Mouse (Mus musculus) forebrain, embryonic 14.5 days (tissue): ENCODE measurements around the gene Dtnbp1. TPM values are rescaled to one million over a fixed set of nuclear protein-coding genes. Genes with fewer than 3 reads are reported as not detected.

Experiments used
- ATAC-seq: fragments of 200-750 bp; cut with Nextera tagmentation; 2 replicates; pipeline ENCODE4 v1.8.0; 2017; ENCODE audit warnings: mild to moderate bottlenecking, moderate library complexity
- DNase-seq: peaks from one replicate; pipeline ENCODE4 v3.0.0-alpha.2; 2015; ENCODE audit warnings: low spot score
- H3K27ac ChIP-seq: fragments of 300-500 bp; sonication (generic); 2 replicates; pipeline ENCODE4 v1.5.1; 2014; ENCODE audit warnings: low read depth, mild to moderate bottlenecking, control low read depth, low read length, moderate library complexity
- H3K27me3 ChIP-seq: fragments of 300-500 bp; sonication (generic); replicated peaks from 2 replicates; pipeline ENCODE4 v1.6.1; 2014; ENCODE audit warnings: low read length, control low read depth, mixed read lengths; ENCODE audit not compliant: control insufficient read depth, insufficient read depth
- H3K36me3 ChIP-seq: fragments of 300-500 bp; sonication (generic); 2 replicates; pipeline ENCODE4 v1.6.1; 2014; ENCODE audit warnings: low read length, control low read depth; ENCODE audit not compliant: control insufficient read depth, insufficient read depth
- H3K4me1 ChIP-seq: fragments of 300-500 bp; sonication (generic); 2 replicates; pipeline ENCODE4 v1.6.1; 2014; ENCODE audit warnings: antibody characterized with exemption, low read length, control low read depth; ENCODE audit not compliant: control insufficient read depth, insufficient read depth
- H3K4me2 ChIP-seq: fragments of 300-500 bp; sonication (generic); 2 replicates; pipeline ENCODE4 v1.6.1; 2014; ENCODE audit warnings: mild to moderate bottlenecking, control low read depth, low read length
- H3K4me3 ChIP-seq: fragments of 300-500 bp; sonication (generic); 2 replicates; pipeline ENCODE4 v1.5.1; 2014; ENCODE audit warnings: low read depth, low read length, control low read depth
- H3K9ac ChIP-seq: fragments of 300-500 bp; sonication (generic); 2 replicates; pipeline ENCODE4 v1.6.1; 2014; ENCODE audit warnings: mild to moderate bottlenecking, low read length, control low read depth, moderate library complexity
- H3K9me3 ChIP-seq: fragments of 300-500 bp; sonication (generic); replicated peaks from 2 replicates; pipeline ENCODE4 v1.6.1; 2016; ENCODE audit warnings: low read length, control low read depth, mixed read lengths; ENCODE audit not compliant: control insufficient read depth
- whole genome bisulfite sequencing: fragments of 180-500 bp; shearing (Covaris S2); extraction: QIAGEN DNeasy Blood & Tissue Kit; methylation state at CpG from one replicate; pipeline ENCODE4 v1.1.7; 2014; 5-methylcytosine and 5-hydroxymethylcytosine counted together
- polyA plus RNA-seq: library from polyadenylated mRNA; unstranded; fragments of >200 nt; fragmentation: Nextera tagmentation; extraction: Ambion mirVana; gene quantifications from 2 replicates; pipeline ENCODE4 v1.2.1, GENCODE M21; 2014

Dtnbp1 gene
- polyA plus RNA-seq, 1 experiment from 2014 or later = 122 TPM

DNA sequence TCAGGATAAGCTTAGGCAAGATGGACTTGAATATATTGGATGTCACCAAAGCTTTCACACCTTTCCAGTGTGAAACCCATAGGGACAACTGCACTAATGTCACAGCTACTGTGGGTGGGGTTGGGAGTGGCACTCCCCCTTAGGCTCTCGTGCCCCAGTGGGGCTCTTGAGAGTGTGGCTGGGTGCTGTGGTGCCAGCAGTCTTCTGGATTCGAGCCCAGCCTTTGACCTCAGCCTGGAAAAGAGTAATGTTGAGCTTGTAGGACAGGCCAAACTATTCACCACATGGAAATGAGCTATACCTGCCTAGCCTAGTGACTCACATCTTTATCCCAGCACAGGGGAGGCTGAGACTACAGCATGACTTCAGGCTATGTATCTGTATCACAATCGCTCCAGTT, 77.9 kb downstream of the Dtnbp1 start:
- H3K4me3 ChIP-seq = no peak overlapping the region
- DNase-seq = no peak
- H3K27me3 ChIP-seq = no peaks in the 10 kb centered on the region
- H3K4me2 ChIP-seq = no peak overlapping the region
- no peaks in the 10 kb centered on the region for H3K9me3 ChIP-seq
- no peaks in the 10 kb centered on the region for H3K4me1 ChIP-seq
- no peak overlapping the region for H3K27ac ChIP-seq
- H3K9ac ChIP-seq = no peak overlapping the region
- WGBS = 88% methylated on average over 3 of the region's 3 CpGs
- H3K36me3 ChIP-seq = peaks cover 59% of the 10 kb centered on the region
- ATAC-seq = no peak

DNA sequence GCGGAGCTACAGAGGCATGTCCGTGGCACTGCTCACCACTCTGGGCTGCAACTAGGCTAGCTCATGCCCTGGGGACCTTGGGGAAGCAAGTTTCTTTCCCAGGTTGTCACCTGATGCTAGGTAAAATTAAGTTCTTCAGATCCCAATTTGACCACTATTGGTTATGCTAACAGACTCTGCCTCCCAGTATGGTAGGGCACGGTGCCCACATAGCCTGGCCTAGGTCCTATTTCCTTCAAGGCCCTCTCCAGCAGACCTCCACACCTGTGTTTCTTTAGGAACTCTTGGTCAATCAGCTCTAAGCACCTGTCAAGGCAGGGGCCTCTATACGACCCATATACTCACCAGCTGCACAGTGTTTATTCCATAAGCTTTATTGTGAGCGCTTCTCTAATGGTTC, 80.2 kb downstream of the Dtnbp1 start:
- Histone ChIP-seq H3K27me3 (no peaks in the 10 kb centered on the region), H3K9ac (no peak overlapping the region), H3K4me2 (no peak overlapping the region), H3K4me3 (no peak overlapping the region), H3K27ac (no peak overlapping the region), H3K36me3 (peaks cover 81% of the 10 kb centered on the region), H3K4me1 (no peaks in the 10 kb centered on the region), H3K9me3 (no peaks in the 10 kb centered on the region)
- DNase-seq (no peak), ATAC-seq (no peak)
- 94% methylated on average over 5 of the region's 5 CpGs for whole genome bisulfite sequencing

DNA sequence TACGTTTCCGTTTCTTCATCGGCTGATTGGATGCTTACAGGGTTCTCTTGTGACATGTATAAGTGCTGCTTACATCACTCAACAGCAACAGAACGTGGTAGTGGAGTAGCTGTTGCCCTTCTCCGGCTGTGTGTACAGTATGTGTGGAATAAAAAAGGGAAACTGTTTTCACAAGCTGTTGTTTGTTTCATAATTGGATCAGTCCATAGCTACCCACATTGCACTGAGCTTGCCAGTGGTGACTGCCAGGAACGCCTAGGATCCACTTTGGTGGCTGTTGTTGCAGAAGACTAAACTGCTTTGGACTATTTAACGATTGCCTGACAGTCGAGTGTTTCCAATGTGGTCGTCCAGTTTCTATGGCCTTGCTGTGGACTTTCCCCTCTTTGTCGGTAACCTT, 80.9 kb downstream of the Dtnbp1 start:
- no peak for ATAC-seq

DNA sequence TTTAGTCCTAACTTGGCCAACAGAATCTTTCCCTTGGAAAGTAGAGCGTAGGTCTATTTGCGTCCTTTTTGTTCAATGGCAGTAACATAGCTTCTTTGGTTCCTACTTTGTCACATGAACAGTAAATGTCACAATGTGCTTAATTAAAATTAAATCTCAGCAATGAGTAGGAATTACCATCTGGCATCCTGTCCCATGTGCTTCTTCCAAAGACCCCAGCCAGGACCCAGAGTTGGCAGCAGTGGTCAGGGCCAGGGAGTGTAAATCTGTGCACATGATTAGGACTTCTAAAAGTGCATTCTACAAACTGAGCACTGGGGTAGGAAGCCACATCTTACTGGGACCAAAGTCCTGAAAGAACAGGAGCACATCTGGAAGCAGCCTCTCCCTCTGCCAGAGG, 83.7 kb downstream of the Dtnbp1 start:
- no peaks in the 10 kb centered on the region for H3K4me1 ChIP-seq
- no peak overlapping the region for H3K4me2 ChIP-seq
- H3K36me3 ChIP-seq = peaks cover 97% of the 10 kb centered on the region
- no peaks in the 10 kb centered on the region for H3K9me3 ChIP-seq
- H3K9ac ChIP-seq = no peak overlapping the region
- WGBS = 94% methylated on average over 2 of the region's 2 CpGs
- no peaks in the 10 kb centered on the region for H3K27me3 ChIP-seq
- DNase-seq (peak; percentile 15), ATAC-seq (no peak)
- no peak overlapping the region for H3K4me3 ChIP-seq
- no peak overlapping the region for H3K27ac ChIP-seq

More for the DNA sequence above, 80.9 kb downstream of the Dtnbp1 start:
- H3K4me2 ChIP-seq = no peak overlapping the region
- H3K4me1 ChIP-seq = no peaks in the 10 kb centered on the region
- no peak overlapping the region for H3K4me3 ChIP-seq
- no peak overlapping the region for H3K9ac ChIP-seq
- WGBS = 56% methylated on average over 10 of the region's 10 CpGs
- H3K27me3 ChIP-seq = no peaks in the 10 kb centered on the region
- H3K27ac ChIP-seq = no peak overlapping the region
- H3K36me3 ChIP-seq = peaks cover 88% of the 10 kb centered on the region
- peak; percentile 45 for DNase-seq
- H3K9me3 ChIP-seq = no peaks in the 10 kb centered on the region

DNA sequence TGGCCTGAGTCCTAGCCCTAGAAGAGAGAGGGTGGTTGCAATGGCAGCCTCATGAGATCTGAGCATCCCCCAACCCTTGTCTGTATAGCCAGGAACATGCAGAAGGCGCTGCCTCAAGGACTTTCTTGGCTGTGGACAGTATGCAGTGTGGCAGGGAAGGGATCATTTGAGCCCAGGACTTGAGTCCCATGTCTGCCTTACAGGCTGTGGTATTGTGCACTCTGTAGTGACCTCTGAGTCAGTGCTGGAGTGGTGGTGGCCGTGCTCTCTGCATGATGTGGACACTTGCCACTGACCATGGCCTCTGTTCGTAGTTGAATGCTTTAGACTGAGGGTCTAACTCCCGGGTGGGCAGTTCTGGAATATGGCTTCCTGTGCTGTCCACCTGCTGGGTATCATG, 84.7 kb downstream of the Dtnbp1 start:
- DNase-seq = no peak
- Histone ChIP-seq H3K9me3 (no peaks in the 10 kb centered on the region), H3K4me2 (no peak overlapping the region), H3K27ac (no peak overlapping the region), H3K9ac (no peak overlapping the region), H3K27me3 (no peaks in the 10 kb centered on the region), H3K4me3 (no peak overlapping the region), H3K4me1 (no peaks in the 10 kb centered on the region), H3K36me3 (peaks cover 97% of the 10 kb centered on the region)
- ATAC-seq = no peak
- 99% methylated on average over 4 of the region's 4 CpGs for WGBS

DNA sequence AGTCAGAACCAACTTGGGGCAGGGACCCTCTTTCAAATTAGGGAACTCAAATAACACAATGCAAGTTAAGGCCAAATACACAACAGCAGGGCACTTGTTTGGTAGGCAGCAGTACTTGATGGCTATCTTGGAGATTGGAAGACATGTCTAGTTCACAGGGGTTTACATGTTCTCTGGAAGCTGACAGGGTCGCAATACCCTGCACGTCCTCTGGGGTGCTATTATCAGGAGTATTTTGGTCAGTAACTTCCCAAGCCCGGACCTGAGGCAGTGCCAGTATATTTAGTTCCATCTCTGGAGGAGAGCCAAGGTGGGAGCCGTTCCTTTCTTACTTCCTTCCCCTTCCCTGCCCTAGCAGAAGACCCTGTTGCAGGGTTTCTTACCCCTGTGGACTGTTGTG, 86.0 kb downstream of the Dtnbp1 start:
- Histone ChIP-seq H3K27me3 (no peaks in the 10 kb centered on the region), H3K36me3 (peaks cover 94% of the 10 kb centered on the region), H3K9ac (no peak overlapping the region), H3K27ac (no peak overlapping the region), H3K4me1 (no peaks in the 10 kb centered on the region), H3K9me3 (no peaks in the 10 kb centered on the region), H3K4me2 (no peak overlapping the region), H3K4me3 (no peak overlapping the region)
- WGBS = 70% methylated on average over 4 of the region's 4 CpGs
- ATAC-seq = no peak
- DNase-seq = no peak

DNA sequence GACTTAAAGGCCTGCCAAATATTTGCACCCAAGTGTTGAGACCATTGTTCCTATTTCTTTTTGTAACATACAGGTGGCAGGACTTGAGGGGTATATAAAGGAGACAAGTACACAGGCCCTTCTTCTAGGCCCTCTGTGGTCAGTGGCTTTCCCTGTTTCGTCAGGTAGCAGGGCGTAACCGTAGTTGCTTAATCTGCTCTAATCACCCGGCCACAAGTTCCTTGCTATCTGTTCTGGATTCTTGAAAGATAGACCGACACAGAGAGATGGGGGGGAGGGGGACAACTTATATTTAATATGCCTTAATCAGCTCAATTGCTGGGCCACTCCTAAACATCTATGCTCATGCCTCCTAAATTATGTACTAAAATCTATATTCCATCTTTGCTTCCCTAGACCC, 86.6 kb downstream of the Dtnbp1 start:
- H3K4me3 ChIP-seq = no peak overlapping the region
- H3K27ac ChIP-seq = no peak overlapping the region
- no peak overlapping the region for H3K4me2 ChIP-seq
- H3K9ac ChIP-seq = no peak overlapping the region
- DNase-seq (no peak), ATAC-seq (no peak)
- no peaks in the 10 kb centered on the region for H3K27me3 ChIP-seq
- WGBS = 92% methylated on average over 5 of the region's 5 CpGs
- H3K36me3 ChIP-seq = peaks cover 94% of the 10 kb centered on the region
- H3K4me1 ChIP-seq = no peaks in the 10 kb centered on the region
- no peaks in the 10 kb centered on the region for H3K9me3 ChIP-seq

DNA sequence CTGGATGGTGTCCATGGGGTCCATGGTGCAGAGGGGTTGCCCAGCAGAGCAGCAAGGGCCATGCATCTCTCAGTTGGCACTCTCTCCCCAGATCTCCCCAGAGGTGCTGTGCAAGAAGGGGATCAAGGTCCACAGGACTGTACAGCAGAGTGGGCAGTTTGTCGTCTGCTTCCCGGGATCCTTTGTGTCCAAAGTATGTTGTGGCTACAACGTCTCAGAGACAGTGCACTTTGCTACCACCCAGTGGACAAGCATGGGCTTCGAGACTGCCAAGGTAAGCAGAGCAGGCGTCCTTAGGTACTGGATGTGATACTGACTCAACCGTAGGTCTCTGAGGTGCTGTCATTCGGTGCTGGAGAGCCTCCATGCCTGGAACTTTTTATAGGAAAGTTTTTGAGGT, 88.4 kb downstream of the Dtnbp1 start:
- ATAC-seq = no peak
- Histone ChIP-seq H3K27me3 (no peaks in the 10 kb centered on the region), H3K27ac (peak overlapping the region; percentile 33; the same call in 1 of the 2 replicates), H3K4me3 (no peak overlapping the region), H3K9me3 (no peaks in the 10 kb centered on the region), H3K9ac (no peak overlapping the region), H3K4me1 (no peaks in the 10 kb centered on the region), H3K36me3 (peaks cover 90% of the 10 kb centered on the region), H3K4me2 (no peak overlapping the region)
- WGBS = 57% methylated on average over 7 of the region's 7 CpGs
- peak; percentile 34 for DNase-seq

DNA sequence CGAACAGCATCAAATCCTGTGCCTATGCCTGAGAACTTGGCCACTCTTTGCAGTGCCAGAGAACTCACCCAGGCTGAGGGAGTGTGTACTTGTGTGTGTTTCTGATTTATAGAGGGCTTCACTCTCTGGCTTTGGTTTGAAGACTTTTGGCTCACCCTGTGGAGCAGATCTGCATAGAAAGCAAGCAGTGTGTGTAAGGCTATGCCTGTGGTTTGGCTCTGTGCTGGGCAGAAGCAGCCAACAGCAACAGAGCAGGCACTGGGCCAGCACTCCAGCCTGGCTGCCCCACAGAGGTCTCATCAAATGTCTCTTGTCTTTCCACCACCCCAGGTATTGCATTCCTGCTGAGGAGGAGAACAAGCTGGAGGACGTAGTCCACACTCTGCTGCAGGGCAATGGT, 89.1 kb downstream of the Dtnbp1 start:
- no peak overlapping the region for H3K4me3 ChIP-seq
- H3K27me3 ChIP-seq = no peaks in the 10 kb centered on the region
- peaks cover 84% of the 10 kb centered on the region for H3K36me3 ChIP-seq
- peaks cover 3% of the 10 kb centered on the region; the same call in 1 of the 2 replicates for H3K4me1 ChIP-seq
- DNase-seq (peak; percentile 24), ATAC-seq (peak; percentile 21; the same call in 1 of the 2 replicates)
- no peak overlapping the region for H3K4me2 ChIP-seq
- H3K9ac ChIP-seq = no peak overlapping the region
- no peak overlapping the region for H3K27ac ChIP-seq
- H3K9me3 ChIP-seq = no peaks in the 10 kb centered on the region
- 83% methylated on average over 2 of the region's 2 CpGs for WGBS
